Mouse (Mus musculus): Measurements from ENCODE around the gene Chrna10.

DNA sequence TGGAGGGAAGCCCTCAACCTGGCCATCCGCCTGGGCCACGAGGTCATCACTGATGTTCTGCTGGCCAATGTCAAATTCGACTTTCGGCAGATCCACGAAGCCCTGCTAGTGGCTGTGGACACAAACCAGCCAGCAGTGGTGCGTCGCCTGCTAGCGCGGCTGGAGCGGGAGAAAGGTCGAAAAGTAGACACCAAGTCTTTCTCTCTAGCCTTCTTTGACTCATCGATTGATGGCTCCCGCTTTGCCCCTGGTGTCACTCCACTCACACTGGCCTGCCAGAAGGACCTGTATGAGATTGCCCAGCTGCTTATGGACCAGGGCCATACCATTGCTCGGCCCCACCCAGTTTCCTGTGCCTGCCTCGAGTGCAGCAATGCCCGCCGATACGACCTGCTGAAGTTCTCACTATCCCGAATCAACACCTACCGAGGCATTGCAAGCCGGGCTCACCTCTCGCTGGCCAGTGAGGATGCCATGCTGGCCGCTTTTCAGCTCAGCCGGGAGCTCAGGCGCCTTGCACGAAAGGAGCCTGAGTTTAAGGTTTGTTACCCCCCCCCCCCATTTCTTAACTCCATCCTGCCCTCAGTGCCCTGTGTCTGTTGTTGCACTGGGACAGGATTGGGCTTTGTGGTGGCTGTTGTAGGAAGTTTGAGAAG is 32.5 kb downstream of the Chrna10 start:
- TF ChIP-seq POLR2A (IDR thresholded peaks at IDR 0.05; ENCODE audit: insufficient read length, low read depth) = no peak
- TF ChIP-seq MAX (IDR thresholded peaks at IDR 0.05; ENCODE audit: low read depth) = no peak
- TF ChIP-seq TCF12 (IDR thresholded peaks at IDR 0.05; ENCODE audit: insufficient read depth, poor library complexity, severe bottlenecking) = no peak
- TF ChIP-seq CEBPB (IDR thresholded peaks at IDR 0.05; ENCODE audit: insufficient read depth, poor library complexity, severe bottlenecking) = no peak
- no peak for TF ChIP-seq REST (IDR thresholded peaks at IDR 0.05; ENCODE audit: insufficient read depth, insufficient read length)
- TF ChIP-seq POLR2AphosphoS2 (IDR thresholded peaks at IDR 0.05; ENCODE audit: insufficient read length, low read depth) = no peak
